ENCODE assay signal across 18 mouse cellular contexts in genomic region chr5:13354913-13355312, GRCm38 (mm10).
DNase-seq lines count a peak whose midpoint lies in the region.
"Had no signal": no experiment of that assay in that cellular context is flagged by ENCODE, and none has a peak within 500 bp of the region (broad histone marks: within the 10 kb centered on the region; RNA-seq: fewer than 3 reads in every experiment).

No protein-coding gene starts in this region.

- peak; percentile 4 to 37 for DNase-seq in left cerebral cortex, postnatal 14 days (ENCODE audit: low spot score in 2 of 2)
- no peak for DNase-seq in left cerebral cortex, adult 11 months (ENCODE audit: low spot score)
- DNase-seq in 3T3-L1 (ENCODE audit: low read depth, low spot score), result peak; percentile 80
- peak; percentile 68 for DNase-seq in brain, adult 2 months (ENCODE audit: low read depth, low spot score)
- no peak for DNase-seq in spleen, postnatal 14 days (ENCODE audit: low spot score in 2 of 2)
- no peak for DNase-seq in heart, postnatal 4 days
- DNase-seq: adrenal gland, adult 2 months; adrenal gland, postnatal 14 days; B cell, adult 2 months; cerebellum, adult 11-12 months; cerebellum, adult 8-10 months; cerebellum, postnatal 10 days; cerebellum, postnatal 36 days; embryo, embryonic 11 days; gastrocnemius, postnatal 10 days; gastrocnemius, postnatal 36 days; heart, adult 2 months; heart, postnatal 14 days had no signal

- intact Hi-C loops in left cerebral cortex, postnatal 14 days (cut with DNase I), result no loop called here

Comparison
In these comparisons a context has a peak if more than half of its experiments do, and no peak if none do; other contexts are left out.
1. DNase-seq: peak in left cerebral cortex, postnatal 14 days (2 of 2), 3T3-L1 (single experiment) and brain, adult 2 months (single experiment); none in left cerebral cortex, adult 11 months (single experiment), spleen, postnatal 14 days (0 of 2) and heart, postnatal 4 days (single experiment).